Comparison of ENCODE assay signal across 9 mouse cellular contexts in the genomic region with DNA sequence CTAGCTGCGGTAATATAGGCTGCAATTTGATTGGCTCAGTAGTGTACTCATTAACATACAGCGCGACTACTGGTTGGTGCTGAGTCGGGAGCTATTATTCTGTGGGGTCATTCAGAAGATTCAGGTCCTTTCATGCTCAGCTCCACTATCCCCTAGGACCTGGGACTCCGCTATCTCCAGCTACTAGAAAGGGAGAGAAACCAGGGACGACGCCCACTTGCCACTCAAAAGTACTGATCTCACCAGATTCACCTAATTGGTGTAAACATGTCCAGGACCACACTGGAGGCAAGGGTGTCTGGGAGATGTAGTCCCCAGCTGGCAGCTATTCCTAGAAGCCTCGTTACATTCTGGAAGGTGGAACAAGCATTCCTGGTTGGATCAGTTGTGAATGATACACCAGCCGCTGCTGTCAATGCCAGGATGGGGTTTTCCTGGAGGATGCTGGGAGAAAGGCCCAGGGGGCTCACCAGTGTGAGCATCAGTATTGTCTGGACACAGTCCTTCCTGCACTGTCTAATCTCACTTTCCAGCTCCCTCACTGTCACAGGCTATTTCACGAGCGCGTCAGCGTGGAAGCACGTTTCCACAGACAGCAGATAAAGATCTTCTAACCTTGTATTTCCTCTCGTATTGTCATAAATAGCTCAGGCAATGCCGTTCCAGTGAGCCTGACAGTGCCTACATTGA.
DNase-seq lines count a peak whose midpoint lies in the region; ATAC-seq lines count a peak whose summit lies in the region.
"Had no signal": no experiment of that assay in that cellular context is flagged by ENCODE, and none has a peak within 500 bp of the region (broad histone marks: within the 10 kb centered on the region; RNA-seq: fewer than 3 reads in every experiment).

No protein-coding gene starts in this region.

- H3K9me3 ChIP-seq in lung, embryonic 16.5 days (ENCODE audit: control insufficient read depth, low read length) = no peaks in the 10 kb centered on the region
- no peaks in the 10 kb centered on the region; the same call in 1 of the 2 replicates for H3K9me3 ChIP-seq in hindbrain, embryonic 16.5 days (ENCODE audit: control insufficient read depth, low read length)

- no peak overlapping the region for H3K9ac ChIP-seq in lung, embryonic 16.5 days (ENCODE audit: low read length)
- no peak overlapping the region for H3K9ac ChIP-seq in hindbrain, embryonic 16.5 days (ENCODE audit: low read depth, low read length)

- peak overlapping the region; percentile 2; the same call in 1 of the 2 replicates for H3K27ac ChIP-seq in lung, embryonic 16.5 days (ENCODE audit: low read length)
- no peak overlapping the region for H3K27ac ChIP-seq in hindbrain, embryonic 16.5 days (ENCODE audit: low read depth, low read length)

- peak; percentile 22 for DNase-seq in embryo, embryonic 10.5 days (ENCODE audit: low spot score)
- no peak for DNase-seq in embryo, embryonic 9.5 days (ENCODE audit: extremely low spot score)
- no peak for DNase-seq in lung, postnatal 36 days
- peak; percentile 41 for DNase-seq in retina, embryonic 14.5 days (ENCODE audit: low spot score)
- no peak for DNase-seq in spleen, postnatal 4 days (ENCODE audit: low spot score in 2 of 2)

- ATAC-seq in lung, embryonic 16.5 days (ENCODE audit: low read depth) = no peak
- ATAC-seq in hindbrain, embryonic 16.5 days = peak; percentile 73
- no peak for ATAC-seq in megakaryocyte-erythroid progenitor cell, adult 5-6 weeks (replicated peaks; ENCODE audit: low FRiP score, low TSS enrichment, poor library complexity, severe bottlenecking)
- ATAC-seq: Patski had no signal

- H3K4me3 ChIP-seq in lung, embryonic 16.5 days (ENCODE audit: low read length) = no peak overlapping the region
- H3K4me3 ChIP-seq in hindbrain, embryonic 16.5 days (ENCODE audit: low read length) = peak overlapping the region; percentile 16

- WGBS in lung, embryonic 16.5 days = 65% methylated on average over 16 of the region's 16 CpGs
- WGBS in hindbrain, embryonic 16.5 days = 49% methylated on average over 16 of the region's 16 CpGs

- no peaks in the 10 kb centered on the region for H3K36me3 ChIP-seq in lung, embryonic 16.5 days (ENCODE audit: control insufficient read depth, insufficient read depth, low read length)
- H3K36me3 ChIP-seq in hindbrain, embryonic 16.5 days (ENCODE audit: control insufficient read depth, insufficient read depth, low read length) = no peaks in the 10 kb centered on the region

- 0 out of 2 replicates have a peak overlapping the region, but pooled peaks have one; percentile 57 for H3K4me2 ChIP-seq in lung, embryonic 16.5 days (ENCODE audit: low read depth, low read length)
- peak overlapping the region; percentile 42 for H3K4me2 ChIP-seq in hindbrain, embryonic 16.5 days (ENCODE audit: low read length)

- peaks cover 8% of the 10 kb centered on the region; the same call in 1 of the 2 replicates for H3K4me1 ChIP-seq in lung, embryonic 16.5 days (replicated peaks; ENCODE audit: control insufficient read depth, insufficient read depth, low read length)
- H3K4me1 ChIP-seq in hindbrain, embryonic 16.5 days (ENCODE audit: control insufficient read depth, insufficient read depth, low read depth, low read length) = no peaks in the 10 kb centered on the region; the same call in 1 of the 2 replicates

- H3K27me3 ChIP-seq in lung, embryonic 16.5 days (ENCODE audit: control insufficient read depth, insufficient read depth, low read depth, low read length) = no peaks in the 10 kb centered on the region
- no peaks in the 10 kb centered on the region for H3K27me3 ChIP-seq in hindbrain, embryonic 16.5 days (replicated peaks; ENCODE audit: control insufficient read depth, insufficient read depth, low read length)
- H3K27me3 ChIP-seq: Patski had no signal

Comparison
In these comparisons a context has a peak if more than half of its experiments do, and no peak if none do; other contexts are left out.
1. DNase-seq: peak in embryo, embryonic 10.5 days (single experiment) and retina, embryonic 14.5 days (single experiment); none in embryo, embryonic 9.5 days (single experiment), lung, postnatal 36 days (single experiment) and spleen, postnatal 4 days (0 of 2).